Mouse (Mus musculus): ENCODE results near the gene Dnaic2.

The Dnaic2 gene

DNA sequence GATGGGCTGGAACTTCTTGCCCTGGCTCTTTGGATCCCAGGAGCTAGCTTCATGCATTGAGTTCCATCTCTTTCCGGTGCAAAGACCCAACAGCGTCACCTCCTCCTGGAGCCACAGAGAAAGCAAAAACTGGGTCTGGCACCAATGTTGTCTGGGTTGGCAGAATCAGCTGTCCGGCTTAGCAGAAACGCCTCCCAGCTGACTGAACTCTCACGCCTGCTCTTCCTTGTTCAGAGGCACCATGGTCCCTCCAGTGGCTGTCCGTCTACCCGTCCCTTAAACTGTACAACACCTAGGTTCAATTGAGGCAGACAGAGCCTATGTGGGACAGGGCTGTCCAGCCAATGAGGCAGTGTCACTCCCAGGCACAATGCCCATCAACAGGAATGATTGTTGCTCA, 70.0 kb downstream of the Dnaic2 start:
- no peak for DNase-seq (ENCODE audit: low spot score in 2 of 2)

DNA sequence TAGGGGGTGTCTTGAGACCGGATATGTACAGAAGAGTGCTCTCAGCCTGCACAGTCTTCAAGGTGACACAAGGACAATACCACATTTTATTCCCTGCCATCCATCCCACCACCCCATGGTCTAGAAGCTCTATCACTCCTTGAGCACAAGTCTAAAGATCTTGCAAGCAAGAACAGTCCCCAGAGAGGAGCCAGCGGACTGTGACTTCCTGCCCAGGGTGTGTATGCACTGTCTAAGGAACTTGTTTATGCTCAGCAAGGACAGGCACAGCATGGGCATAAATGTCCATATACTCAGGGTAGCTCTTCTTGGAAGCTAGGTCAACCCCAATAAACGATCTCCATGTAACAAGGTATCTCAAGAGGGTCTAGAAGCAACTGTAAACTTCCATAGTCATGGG, 70.8 kb downstream of the Dnaic2 start:
- DNase-seq (ENCODE audit: low spot score in 2 of 2): no peak

DNA sequence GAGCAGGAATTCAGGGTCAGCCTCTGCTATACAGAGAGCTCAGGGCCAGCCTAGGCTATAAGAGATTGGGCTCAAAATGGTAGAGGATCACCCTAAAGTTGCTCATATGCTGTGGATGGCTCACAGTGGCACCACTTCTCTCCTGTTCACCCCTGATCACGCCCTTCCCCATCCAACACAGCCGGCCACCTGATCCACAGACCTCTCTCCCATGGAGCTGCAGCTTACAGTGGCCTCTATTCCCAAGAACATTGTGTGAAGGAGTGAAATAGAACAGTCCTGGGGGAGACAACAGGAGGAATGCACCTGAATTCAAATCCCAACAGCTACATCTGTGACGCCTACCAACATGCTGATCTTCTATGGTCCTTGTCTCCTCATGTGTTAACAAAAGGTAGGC, 71.4 kb downstream of the Dnaic2 start, which contains the start of gene Gpr142:
Gpr142 (plus strand) TSS at position 301 of the 400 bp plus-strand sequence.
- DNase-seq (ENCODE audit: low spot score in 2 of 2): no peak

DNA sequence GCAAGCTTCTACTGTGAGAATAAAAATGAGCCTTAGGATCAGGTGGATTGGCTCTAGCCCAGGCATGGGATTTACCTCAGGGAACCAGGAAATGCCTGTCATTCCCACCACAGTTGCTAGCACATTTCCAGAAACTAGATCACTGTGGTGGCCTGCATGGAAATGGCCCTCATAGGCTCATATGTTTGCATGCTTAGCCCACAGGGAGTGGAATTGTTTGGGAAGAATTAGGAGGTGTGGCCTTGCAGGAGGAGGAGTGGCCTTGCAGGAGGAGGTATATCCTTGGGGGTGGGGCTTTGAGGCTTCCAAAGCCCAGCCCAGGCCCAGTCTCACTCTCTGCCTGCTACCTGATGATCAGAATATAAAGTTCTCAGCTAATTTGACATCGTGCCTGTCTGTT, 74.7 kb downstream of the Dnaic2 start:
- DNase-seq (ENCODE audit: low spot score in 2 of 2): no peak

DNA sequence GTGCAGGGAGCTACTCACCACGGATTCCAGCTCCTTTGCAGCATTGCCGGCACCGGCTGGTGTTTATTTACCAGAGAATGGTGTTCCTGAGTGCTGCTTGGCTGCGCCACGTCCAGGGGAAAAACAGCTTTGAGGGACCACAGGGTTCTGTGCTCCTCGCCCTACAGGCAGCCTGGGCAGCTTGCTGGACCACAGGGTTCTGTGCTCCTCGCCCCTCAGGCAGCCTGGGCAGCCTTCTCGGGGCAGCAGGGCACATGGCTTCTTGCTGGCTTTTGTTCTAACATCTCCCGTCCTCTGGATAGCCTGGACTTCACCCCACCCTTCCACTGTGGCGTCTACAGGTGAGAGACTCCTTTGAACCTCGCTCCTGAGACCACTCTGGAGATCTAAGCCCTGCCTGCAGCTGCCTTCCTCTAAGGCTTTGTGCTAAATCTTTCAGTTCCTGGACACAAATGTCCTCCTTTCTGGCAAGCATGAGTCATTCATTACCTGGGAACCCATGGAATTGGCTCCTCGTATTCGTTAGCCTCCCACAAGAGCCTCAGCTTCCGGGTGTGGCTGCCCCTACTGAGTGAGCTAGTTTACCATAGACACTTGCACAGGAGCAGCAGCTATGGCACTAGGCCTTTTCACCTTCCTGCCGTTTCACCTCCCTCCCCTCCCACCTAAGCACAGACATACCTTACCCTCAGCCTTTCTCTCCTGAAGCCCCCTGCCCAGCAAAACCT, 75.5 kb downstream of the Dnaic2 start:
- DNase-seq (ENCODE audit: low spot score in 2 of 2): no peak

DNA sequence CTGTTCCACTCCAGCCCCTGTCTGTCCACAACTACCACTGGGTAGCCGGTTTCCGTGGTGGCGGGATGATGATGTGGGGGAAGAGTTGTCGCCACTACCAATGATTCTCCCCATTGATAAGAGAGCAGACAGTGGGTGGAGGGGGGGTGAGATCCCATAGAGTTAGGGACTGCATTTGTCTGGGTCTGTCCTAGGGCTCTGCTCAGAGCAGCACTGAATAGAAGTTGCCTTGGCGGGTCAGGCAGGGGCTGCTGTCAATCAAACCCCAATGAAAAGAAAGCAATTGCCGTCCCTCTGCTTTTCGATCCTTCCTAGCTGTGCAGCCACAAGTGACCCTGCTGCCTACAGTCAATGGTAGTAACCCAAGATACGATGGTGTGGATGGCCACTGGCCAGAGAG, 76.8 kb downstream of the Dnaic2 start:
- DNase-seq (ENCODE audit: low spot score in 2 of 2): no peak

DNA sequence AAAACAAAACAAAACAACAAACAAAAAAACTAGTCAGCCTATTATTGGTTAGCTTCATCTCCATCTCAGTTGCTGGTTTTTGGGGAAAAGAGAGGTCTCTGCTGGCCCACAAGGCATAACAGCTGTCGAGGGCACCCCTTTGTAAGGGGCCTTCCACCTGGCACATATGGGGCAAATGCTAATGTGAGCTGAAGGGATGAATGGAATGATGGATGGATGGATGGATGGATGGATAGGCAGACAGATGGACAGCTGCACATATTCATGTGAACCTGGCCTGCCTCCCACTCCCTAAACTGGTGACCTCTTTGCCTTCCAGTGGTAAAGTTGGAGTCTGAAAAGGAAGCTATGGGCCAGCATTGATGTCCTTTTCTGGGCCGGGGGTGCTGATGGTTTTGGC, 79.8 kb downstream of the Dnaic2 start:
- no peak for DNase-seq (ENCODE audit: low spot score in 2 of 2)

All from frontal cortex, postnatal 36 days (tissue).